Mouse (Mus musculus) left cerebral cortex, adult 18-20 months (tissue): ENCODE measurements around the gene Tmem43. TPM values are rescaled to one million over a fixed set of nuclear protein-coding genes. Genes with fewer than 3 reads are reported as not detected.

Experiments
- DNase-seq, 2 experiments: peaks; one replicate each; pipeline ENCODE4 v3.0.0; 2021 to 2022; ENCODE audit warnings: low spot score in 2 of 2, mixed read lengths in 1 of 2
- total RNA-seq, 2 experiments: library from RNA; stranded (reverse); gene quantifications; 2 replicates each; pipeline ENCODE4 v1.2.3; 2021

The Tmem43 gene
- total RNA-seq, 2 experiments from 2014 or later, result 29.4 to 30.8 TPM

DNA sequence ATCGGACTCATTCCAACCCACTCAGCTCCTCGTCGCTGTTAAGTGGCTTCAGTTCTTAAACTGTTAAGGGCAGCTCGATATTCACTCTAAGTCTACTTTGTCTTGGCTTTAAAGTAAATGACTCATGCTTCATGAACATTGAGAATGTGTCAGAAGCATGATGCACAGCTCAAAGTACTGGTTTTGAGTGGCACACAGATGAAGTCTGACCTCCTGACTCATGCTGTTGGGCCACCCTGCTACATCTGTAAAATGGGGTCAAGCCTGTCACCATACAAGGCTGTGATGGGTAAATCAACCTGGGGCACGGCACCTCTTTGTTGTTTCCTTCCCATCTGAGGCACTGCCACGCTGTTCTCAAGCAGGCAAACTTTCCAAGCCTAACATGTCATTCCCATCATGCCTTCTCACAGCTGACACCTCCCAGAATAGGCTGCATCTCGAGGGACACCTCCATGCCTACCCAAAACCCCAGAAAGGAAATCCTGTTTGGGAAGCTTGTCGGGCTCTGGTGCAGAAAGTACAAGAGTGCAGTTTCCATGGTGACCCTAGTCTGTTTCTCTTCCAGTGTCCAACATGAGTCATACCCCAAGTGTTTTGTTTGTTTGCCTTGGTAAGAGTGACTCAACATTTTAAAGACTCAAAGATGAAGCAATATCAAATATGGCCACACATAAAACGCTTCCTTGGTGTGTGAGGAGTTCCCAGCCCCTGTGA, 15.2 kb downstream of the Tmem43 start:
- peak; percentile 39 to 43 for DNase-seq

- DNase-seq, result peak; percentile 63 to 80
Measured at GRCm38 (mm10) chr6:91489872-91490271, 16.4 kb downstream of the Tmem43 start.

DNA sequence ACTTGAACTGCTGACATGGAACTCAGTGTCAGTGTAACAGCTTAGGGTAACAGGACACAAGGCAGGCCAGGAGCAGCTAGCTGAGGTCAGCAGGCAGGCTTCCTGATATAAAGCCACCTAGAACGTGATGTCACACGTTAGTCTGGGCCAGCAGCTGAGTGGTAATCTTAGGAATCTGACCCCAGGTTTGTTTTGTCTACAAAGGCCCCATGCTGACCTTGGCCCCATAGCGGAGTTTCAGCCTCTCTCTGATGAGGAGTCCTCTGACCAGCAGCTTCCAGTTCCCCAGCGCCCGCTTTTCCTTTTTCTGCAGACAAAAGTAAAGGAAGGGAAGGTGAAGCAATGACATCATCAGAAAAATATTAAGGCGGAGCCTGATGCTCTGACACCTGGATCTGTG, 17.5 kb downstream of the Tmem43 start:
- DNase-seq, result no peak

GRCm38 (mm10) chr6:91493053-91493452, 19.6 kb downstream of the Tmem43 start:
- DNase-seq, result no peak

GRCm38 (mm10) chr6:91494526-91494925, 21.0 kb downstream of the Tmem43 start:
- DNase-seq, result no peak

DNA sequence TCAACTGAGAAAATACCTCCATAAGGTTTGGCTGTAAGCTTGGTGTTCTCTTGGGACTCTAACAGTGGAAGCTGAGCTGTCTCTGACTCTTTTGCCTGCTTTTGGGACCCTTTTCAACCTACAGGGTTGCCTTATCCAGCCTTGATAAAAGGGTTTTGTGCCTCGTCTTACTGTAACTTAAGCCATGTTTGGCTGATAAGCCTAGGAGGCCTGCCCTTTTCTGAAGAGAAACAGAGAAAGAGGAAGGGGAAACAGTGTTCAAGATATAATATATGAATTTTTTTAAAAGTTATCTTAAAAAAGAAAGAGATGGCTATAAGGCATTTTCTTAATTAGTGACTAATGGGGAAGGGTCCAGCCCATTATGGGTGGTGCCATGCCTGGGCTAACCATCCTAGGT, 29.8 kb downstream of the Tmem43 start:
- DNase-seq, result no peak

GRCm38 (mm10) chr6:91506036-91506435, 32.5 kb downstream of the Tmem43 start:
- no peak for DNase-seq

- DNase-seq, result no peak
Measured at GRCm38 (mm10) chr6:91508041-91508440, 34.5 kb downstream of the Tmem43 start.

DNA sequence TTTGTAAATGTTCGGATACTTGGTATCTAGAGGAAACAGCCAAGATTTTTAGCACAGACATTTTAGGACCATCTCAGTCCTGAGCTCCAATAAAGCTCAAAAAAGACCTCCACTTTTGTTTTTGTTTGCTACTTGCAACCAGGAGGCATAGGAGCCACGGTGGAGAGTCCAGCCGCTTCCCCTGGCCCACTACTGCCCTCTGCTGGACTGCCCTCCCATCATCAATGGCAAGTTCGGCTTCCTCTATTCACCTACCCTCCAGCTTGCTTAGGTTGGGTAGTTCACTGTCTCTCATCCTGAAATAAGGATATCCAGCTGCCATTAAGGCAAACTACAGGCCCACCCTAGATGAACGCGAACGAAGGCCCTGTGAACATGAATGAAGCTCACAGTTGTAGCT, 35.8 kb downstream of the Tmem43 start:
- DNase-seq, result peak; percentile 74 to 86

DNA sequence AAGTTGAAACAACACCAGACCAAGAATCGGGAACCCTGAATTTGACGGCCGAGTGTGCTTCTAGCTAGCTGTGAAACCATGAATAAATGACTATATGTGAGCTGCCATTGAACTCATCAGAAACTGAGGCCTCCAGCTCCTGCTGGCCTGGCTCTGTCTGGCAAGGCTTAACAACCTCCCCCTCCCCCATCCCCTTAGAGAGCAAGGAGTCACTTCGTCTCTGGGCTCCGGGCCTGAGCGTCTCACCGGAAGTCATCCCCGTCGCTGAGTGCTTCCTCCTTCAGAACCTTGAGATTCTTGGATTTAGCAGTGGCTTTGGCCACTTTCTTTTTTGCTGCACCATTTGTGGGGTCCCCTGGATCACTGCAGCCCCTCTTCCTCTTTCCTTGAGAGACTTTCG, 36.7 kb downstream of the Tmem43 start:
- no peak for DNase-seq

- no peak for DNase-seq
Measured at GRCm38 (mm10) chr6:91514135-91514534, 40.6 kb downstream of the Tmem43 start.

DNA sequence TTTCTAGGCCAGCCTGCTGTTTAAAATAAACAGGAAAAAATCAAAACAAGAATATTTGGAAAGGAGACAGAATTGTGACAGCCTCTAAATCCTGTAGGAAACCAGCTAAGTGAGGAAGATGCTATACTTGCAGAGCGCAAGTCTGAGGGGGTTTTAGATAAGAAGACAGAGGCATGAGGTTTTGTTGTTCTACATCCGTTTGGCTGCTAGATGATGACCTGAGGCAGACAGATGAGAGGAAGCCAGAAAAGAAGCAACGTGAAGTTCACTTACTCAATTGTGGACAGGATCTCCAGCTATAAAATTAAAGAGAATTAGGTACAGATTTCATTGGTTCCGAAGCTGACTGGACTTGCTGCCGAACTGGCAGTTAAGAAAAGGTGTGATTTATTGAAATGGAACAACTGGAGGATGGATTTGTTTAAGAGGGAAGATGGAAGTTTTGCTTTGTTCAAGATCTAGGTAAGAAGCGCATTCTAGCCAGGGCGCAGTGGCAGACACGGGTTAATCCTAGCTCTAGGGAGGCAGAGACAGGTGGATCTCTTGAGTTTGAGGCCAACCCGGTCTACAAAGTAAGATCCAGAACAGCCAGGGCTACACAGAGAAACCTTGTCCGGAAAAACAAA, 41.3 kb downstream of the Tmem43 start:
- no peak for DNase-seq

DNA sequence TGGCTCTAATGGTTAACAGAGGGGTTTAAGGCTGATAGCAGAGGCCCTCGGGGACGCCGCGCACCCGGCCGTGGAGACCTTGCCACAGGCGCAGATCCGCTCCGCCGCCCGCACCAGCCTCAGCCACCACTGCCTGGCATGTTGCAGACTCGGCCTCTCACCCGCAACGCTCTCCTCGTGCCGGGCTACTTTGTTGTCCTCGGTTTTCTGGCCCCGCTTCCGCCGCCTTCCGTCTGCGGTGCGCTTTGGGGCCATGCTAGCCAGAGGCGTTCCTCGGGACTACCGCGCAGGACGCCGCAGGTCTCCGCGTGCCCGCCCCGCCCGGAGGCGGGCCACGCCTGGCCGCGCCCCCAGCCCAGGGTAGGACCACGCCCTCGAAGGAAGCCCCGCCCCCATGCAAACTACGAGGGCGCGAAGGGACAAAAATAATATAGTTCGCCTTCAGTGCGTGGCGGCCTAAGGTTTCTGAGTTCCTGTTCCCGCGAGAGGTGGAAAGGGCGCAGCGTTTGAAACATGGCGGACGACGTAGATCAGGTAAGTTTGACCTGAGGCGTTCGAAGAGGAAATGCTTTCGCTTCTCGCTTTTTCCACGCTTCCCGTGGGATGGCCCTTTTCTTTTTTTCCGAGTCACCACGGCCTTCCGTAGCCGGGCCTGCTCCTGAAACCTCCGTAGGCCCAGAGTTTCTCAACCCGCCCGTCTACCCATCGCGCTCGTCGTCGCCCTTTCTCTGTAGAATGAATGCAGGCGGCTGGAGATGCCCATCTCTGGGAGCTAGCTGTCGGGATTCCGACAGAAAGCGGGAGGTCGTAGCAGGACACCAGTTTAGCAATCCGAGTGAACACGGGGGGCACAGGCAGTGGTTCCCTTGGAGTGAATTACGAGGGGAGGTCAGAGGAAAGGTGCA, 42.3 kb downstream of the Tmem43 start, which contains the start of the genes Xpc and Lsm3:
Gene Xpc (minus strand): TSS at position 344 of the 905 bp plus-strand sequence.
Gene Lsm3 (plus strand): TSS at position 384 of the 905 bp plus-strand sequence.
- peak; percentile 98 to 99 for DNase-seq

- DNase-seq, result peak; percentile 40 to 44
Measured at GRCm38 (mm10) chr6:91518454-91519020, 45.0 kb downstream of the Tmem43 start.

DNA sequence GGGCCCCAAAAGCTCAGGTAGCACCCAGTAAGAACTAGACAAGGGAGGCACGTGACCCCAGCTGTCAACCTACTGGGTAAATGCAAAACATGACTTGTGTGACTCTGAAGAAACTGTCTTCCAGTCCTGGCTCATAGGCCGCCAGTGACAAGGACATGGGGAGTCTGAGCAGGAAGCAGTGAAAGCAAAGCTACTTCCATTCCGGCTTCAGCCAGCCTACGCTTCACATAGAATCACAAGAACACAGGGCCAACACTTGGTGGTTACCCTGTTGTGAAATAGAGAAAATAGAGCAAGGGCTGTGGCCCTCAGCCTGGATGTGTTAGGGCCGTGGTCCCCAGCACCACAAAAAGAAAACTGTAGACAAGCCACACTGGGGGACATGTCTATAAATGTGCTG, 49.3 kb downstream of the Tmem43 start:
- DNase-seq, result no peak

DNA sequence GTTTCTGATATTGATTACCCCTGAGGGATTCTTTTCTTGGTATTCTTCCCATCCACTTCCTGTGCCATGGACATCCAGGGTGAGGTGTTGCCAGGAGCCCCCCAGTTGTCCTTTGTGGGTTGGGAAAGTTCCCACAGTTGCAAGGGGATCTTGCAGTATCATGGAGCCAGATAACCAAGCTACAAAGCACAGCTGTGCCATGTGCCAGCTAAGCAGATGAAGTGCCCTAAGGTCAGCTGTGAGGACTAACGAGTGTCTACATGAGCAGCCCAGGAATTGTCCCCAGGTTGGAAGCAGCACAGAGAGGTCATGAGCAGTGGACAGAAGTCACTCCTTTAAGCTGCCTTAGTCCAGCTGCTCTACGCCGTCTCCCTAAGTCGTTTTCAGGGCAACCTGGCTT, 52.0 kb downstream of the Tmem43 start:
- DNase-seq, result no peak

DNA sequence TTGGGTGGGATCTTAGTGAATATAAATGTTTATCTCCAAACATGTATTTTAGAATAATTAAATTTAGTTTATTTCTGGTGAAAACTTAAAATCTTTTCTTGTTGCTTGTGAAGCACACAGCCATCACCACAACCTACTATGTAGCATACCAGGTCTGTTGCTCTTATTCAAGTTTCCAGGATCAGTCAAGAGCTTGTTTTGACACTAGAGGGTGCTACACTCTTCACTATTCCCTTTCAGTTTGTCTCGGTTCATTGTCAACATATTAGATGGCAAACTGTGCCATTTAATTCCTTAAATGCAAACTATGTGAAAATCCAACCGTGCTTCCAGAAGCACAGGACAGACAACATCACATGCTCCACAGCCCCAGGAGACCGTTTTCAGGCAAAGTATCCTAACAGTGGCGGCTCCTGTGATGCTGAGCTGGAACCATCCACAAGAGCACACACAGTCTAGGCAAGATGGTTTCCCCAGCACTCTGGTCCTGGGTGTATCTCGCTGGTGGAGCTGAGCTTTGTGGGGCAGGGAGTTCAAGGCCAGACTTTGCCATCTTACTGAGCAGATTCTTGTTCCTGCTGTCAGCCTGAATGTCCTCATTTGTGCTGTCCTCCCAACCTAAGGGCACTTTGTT, 53.8 kb downstream of the Tmem43 start:
- no peak for DNase-seq

DNA sequence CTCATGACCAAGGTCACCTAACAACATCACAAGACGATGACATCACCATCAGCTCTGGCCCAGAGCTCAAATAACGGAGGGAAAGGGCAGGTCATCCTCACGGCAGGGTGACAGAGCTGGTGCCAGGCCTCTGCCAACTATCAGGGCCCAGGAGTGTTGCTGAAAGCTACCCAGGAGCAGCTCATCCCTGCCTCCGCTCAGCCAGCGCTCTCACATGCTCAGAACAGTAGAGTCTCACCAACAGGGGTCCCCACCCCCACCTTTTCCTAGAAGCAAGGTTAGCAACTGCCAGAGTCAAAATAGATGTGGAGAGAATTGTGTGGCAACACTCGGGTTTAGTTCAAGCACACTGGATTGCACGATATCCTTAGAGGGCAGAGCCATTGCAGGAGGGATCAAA, 54.8 kb downstream of the Tmem43 start:
- no peak for DNase-seq

- DNase-seq, result no peak
Measured at GRCm38 (mm10) chr6:91530673-91531072, 57.2 kb downstream of the Tmem43 start.

GRCm38 (mm10) chr6:91531276-91531675, 57.8 kb downstream of the Tmem43 start:
- no peak for DNase-seq

- DNase-seq, result no peak
Measured at GRCm38 (mm10) chr6:91532661-91533060, 59.2 kb downstream of the Tmem43 start.
